Mouse (Mus musculus) spleen, adult 2 months (tissue): ENCODE results near the gene Thada.

ENCODE experiments used
- CTCF ChIP-seq: fragments of 200-500 bp; IDR thresholded peaks from 2 replicates; pipeline ENCODE4 v1.5.1; 2011; ENCODE audit warnings: mild to moderate bottlenecking, inconsistent platforms; ENCODE audit not compliant: insufficient read depth, insufficient read length, insufficient replicate concordance; ENCODE audit errors: extremely low read depth
- POLR2A ChIP-seq: fragments of 200-500 bp; IDR thresholded peaks from 2 replicates; pipeline ENCODE4 v1.6.1; 2011; ENCODE audit warnings: low read depth, low read length, inconsistent platforms

- TF ChIP-seq CTCF (no peak), POLR2A (no peak)
These were observed 46.6 kb upstream of the Thada start for GRCm38 (mm10) chr17:84512516-84513085.
